Mouse (Mus musculus): ENCODE measurements at regions not wholly inside any gene's neighbourhood (a gene's known extent, or its start where the extent isn't known, plus 50 kb on each side); places are given as distances from the start of the nearest gene placed in this dataset.

- Histone ChIP-seq H3K4me1 (replicated peaks; ENCODE audit: control insufficient read depth, insufficient read depth) (no peaks in the 10 kb centered on the region), H3K4me2 (replicated peaks; ENCODE audit: low read depth) (no peak overlapping the region), H3K36me3 (ENCODE audit: control insufficient read depth, insufficient read depth, low read length) (no peaks in the 10 kb centered on the region), H3K9me3 (ENCODE audit: control insufficient read depth, low read length) (no peaks in the 10 kb centered on the region), H3K27ac (replicated peaks) (no peak overlapping the region), H3K9ac (ENCODE audit: low read length) (no peak overlapping the region), H3K4me3 (ENCODE audit: low read depth, low read length) (no peak overlapping the region), H3K27me3 (ENCODE audit: control insufficient read depth, insufficient read depth, low read length) (no peaks in the 10 kb centered on the region)
- ATAC-seq (ENCODE audit: low FRiP score, low TSS enrichment) (no peak), DNase-seq (ENCODE audit: low spot score) (no peak)
- WGBS, result 47% methylated on average over 7 of the region's 7 CpGs
- TF ChIP-seq EP300 (optimal IDR thresholded peaks at IDR 0.05) (no peak), CTCF (IDR thresholded peaks at IDR 0.05; ENCODE audit: low read depth) (no peak)
Observed at GRCm38 (mm10) chr3:144107664-144108063, 97.4 kb downstream of the Lmo4 start.

DNA sequence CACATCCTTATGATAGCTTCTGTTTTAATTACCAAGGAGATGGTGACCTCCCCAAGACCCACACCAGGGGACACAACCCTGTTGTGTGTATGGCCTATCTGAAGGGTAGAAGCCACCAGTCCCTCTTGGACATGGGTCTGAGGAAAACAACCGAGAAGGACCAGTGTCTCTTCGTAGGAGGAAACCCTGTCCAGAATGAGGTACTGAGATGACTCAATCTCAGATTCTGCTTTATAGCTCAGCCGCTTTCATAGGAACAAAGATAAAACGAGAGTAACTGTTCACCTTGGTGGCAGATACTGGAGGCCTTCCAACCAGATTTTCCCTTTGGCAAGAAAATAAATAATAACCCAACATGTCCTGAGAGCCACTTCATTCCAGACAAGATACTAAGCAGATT, 100.7 kb downstream of the Lmo4 start:
- Histone ChIP-seq H3K9me3 (ENCODE audit: control insufficient read depth, low read length) (no peaks in the 10 kb centered on the region), H3K4me2 (replicated peaks; ENCODE audit: low read depth) (no peak overlapping the region), H3K4me3 (ENCODE audit: low read depth, low read length) (no peak overlapping the region), H3K27ac (replicated peaks) (no peak overlapping the region), H3K9ac (ENCODE audit: low read length) (no peak overlapping the region), H3K36me3 (ENCODE audit: control insufficient read depth, insufficient read depth, low read length) (no peaks in the 10 kb centered on the region), H3K4me1 (replicated peaks; ENCODE audit: control insufficient read depth, insufficient read depth) (no peaks in the 10 kb centered on the region), H3K27me3 (ENCODE audit: control insufficient read depth, insufficient read depth, low read length) (no peaks in the 10 kb centered on the region)
- DNase-seq (ENCODE audit: low spot score) (no peak), ATAC-seq (ENCODE audit: low FRiP score, low TSS enrichment) (no peak)
- 70% methylated on average over 4 of the region's 4 CpGs for WGBS
- TF ChIP-seq EP300 (optimal IDR thresholded peaks at IDR 0.05), result no peak
- no peak for TF ChIP-seq CTCF (IDR thresholded peaks at IDR 0.05; ENCODE audit: low read depth)

DNA sequence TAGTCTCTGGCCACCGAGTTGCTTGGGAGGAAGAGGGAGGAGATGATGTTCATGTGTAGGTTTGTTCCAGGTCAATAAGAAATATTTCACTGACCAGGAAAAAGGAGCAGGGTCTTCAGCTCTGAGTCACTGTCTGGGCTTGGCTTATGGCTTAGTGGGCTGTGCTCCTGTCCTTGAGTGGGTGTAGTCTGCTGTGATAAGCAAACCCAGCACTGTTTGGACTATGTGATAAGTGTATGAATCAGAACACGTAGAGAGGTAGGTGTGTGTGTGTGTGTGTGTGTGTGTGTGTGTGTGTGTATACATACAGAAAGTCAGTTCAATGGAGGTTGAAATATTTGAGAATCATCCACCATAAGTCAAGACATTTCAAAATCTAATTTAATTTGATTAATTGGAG, 105.6 kb downstream of the Lmo4 start:
- Histone ChIP-seq H3K9me3 (ENCODE audit: control insufficient read depth, low read length) (no peaks in the 10 kb centered on the region), H3K36me3 (ENCODE audit: control insufficient read depth, insufficient read depth, low read length) (no peaks in the 10 kb centered on the region), H3K4me1 (replicated peaks; ENCODE audit: control insufficient read depth, insufficient read depth) (peaks cover 2% of the 10 kb centered on the region), H3K27me3 (ENCODE audit: control insufficient read depth, insufficient read depth, low read length) (no peaks in the 10 kb centered on the region), H3K27ac (replicated peaks) (no peak overlapping the region), H3K9ac (ENCODE audit: low read length) (no peak overlapping the region), H3K4me2 (replicated peaks; ENCODE audit: low read depth) (no peak overlapping the region), H3K4me3 (ENCODE audit: low read depth, low read length) (no peak overlapping the region)
- peak; percentile 97 for ATAC-seq (ENCODE audit: low FRiP score, low TSS enrichment)
- DNase-seq (ENCODE audit: low spot score), result peak; percentile 66
- 39% methylated on average over 2 of the region's 2 CpGs for WGBS
- TF ChIP-seq CTCF (IDR thresholded peaks at IDR 0.05; ENCODE audit: low read depth) (no peak), EP300 (optimal IDR thresholded peaks at IDR 0.05) (no peak)

DNA sequence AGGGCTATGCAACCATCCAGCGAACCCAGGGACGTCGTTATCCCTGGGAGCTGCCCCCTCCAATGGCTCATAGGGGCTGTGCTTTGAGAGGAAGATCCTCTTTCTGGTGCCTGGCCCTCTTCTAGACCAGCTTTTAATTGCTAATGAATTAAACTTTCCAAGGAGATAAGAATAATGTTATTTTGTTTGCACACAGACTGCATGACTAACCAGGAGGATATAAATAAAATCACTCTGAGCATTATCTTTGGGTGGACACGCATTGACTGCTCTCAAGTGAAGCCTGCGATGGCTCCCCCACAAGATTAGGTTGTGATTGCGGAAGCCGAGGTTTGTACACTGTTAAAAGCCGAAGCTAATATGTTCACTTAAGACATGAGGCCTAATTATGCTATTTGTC, 106.3 kb downstream of the Lmo4 start:
- H3K9ac ChIP-seq (ENCODE audit: low read length), result no peak overlapping the region
- ATAC-seq (ENCODE audit: low FRiP score, low TSS enrichment) (no peak), DNase-seq (ENCODE audit: low spot score) (no peak)
- no peaks in the 10 kb centered on the region for H3K9me3 ChIP-seq (ENCODE audit: control insufficient read depth, low read length)
- 50% methylated on average over 8 of the region's 8 CpGs for WGBS
- H3K27ac ChIP-seq (replicated peaks), result 0 out of 2 replicates have a peak overlapping the region, but pooled peaks have one; percentile 24
- no peaks in the 10 kb centered on the region for H3K27me3 ChIP-seq (ENCODE audit: control insufficient read depth, insufficient read depth, low read length)
- H3K4me3 ChIP-seq (ENCODE audit: low read depth, low read length), result no peak overlapping the region
- peaks cover 2% of the 10 kb centered on the region for H3K4me1 ChIP-seq (replicated peaks; ENCODE audit: control insufficient read depth, insufficient read depth)
- H3K36me3 ChIP-seq (ENCODE audit: control insufficient read depth, insufficient read depth, low read length), result no peaks in the 10 kb centered on the region
- H3K4me2 ChIP-seq (replicated peaks; ENCODE audit: low read depth), result no peak overlapping the region
- TF ChIP-seq EP300 (optimal IDR thresholded peaks at IDR 0.05), result no peak
- TF ChIP-seq CTCF (IDR thresholded peaks at IDR 0.05; ENCODE audit: low read depth), result no peak

GRCm38 (mm10) chr3:144091231-144091630, 113.8 kb downstream of the Lmo4 start:
- ATAC-seq (ENCODE audit: low FRiP score, low TSS enrichment) (no peak), DNase-seq (ENCODE audit: low spot score) (no peak)
- Histone ChIP-seq H3K4me2 (replicated peaks; ENCODE audit: low read depth) (no peak overlapping the region), H3K4me1 (replicated peaks; ENCODE audit: control insufficient read depth, insufficient read depth) (no peaks in the 10 kb centered on the region), H3K9me3 (ENCODE audit: control insufficient read depth, low read length) (no peaks in the 10 kb centered on the region), H3K36me3 (ENCODE audit: control insufficient read depth, insufficient read depth, low read length) (no peaks in the 10 kb centered on the region), H3K27me3 (ENCODE audit: control insufficient read depth, insufficient read depth, low read length) (no peaks in the 10 kb centered on the region), H3K4me3 (ENCODE audit: low read depth, low read length) (no peak overlapping the region), H3K27ac (replicated peaks) (no peak overlapping the region), H3K9ac (ENCODE audit: low read length) (no peak overlapping the region)
- 59% methylated on average over 1 of the region's 1 CpGs for WGBS
- TF ChIP-seq EP300 (optimal IDR thresholded peaks at IDR 0.05) (no peak), CTCF (IDR thresholded peaks at IDR 0.05; ENCODE audit: low read depth) (no peak)

DNA sequence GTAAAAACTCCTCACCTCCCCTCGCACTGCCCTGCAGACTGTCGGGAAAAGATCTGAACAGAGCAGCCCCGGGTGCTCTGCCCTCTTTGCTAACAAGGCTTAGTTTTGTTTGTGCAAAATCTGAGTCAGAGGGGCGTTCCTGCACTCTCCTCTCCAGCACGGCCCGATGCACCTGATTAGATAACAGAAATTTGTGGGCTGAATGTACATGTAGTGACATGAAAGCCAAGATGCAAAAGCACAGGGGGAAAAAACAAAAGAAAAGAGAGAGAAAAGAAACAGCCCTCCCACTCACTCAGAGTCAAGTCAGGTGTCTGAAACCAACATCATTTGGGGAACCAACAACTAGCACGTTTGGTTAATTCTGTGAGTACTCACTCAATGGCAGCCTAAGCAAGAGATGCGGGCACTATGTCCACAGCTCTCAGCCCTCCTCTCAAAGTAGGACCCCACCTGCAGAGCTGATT, 115.2 kb downstream of the Lmo4 start:
- Histone ChIP-seq H3K4me2 (replicated peaks; ENCODE audit: low read depth) (0 out of 2 replicates have a peak overlapping the region, but pooled peaks have one; percentile 15), H3K27me3 (ENCODE audit: control insufficient read depth, insufficient read depth, low read length) (no peaks in the 10 kb centered on the region), H3K9me3 (ENCODE audit: control insufficient read depth, low read length) (no peaks in the 10 kb centered on the region), H3K4me3 (ENCODE audit: low read depth, low read length) (no peak overlapping the region), H3K9ac (ENCODE audit: low read length) (no peak overlapping the region), H3K4me1 (replicated peaks; ENCODE audit: control insufficient read depth, insufficient read depth) (no peaks in the 10 kb centered on the region), H3K36me3 (ENCODE audit: control insufficient read depth, insufficient read depth, low read length) (no peaks in the 10 kb centered on the region), H3K27ac (replicated peaks) (peak overlapping the region; percentile 69)
- TF ChIP-seq CTCF (IDR thresholded peaks at IDR 0.05; ENCODE audit: low read depth) (no peak), EP300 (optimal IDR thresholded peaks at IDR 0.05) (no peak)
- DNase-seq (ENCODE audit: low spot score) (peak; percentile 75), ATAC-seq (ENCODE audit: low FRiP score, low TSS enrichment) (peak; percentile 92)
- WGBS, result 23% methylated on average over 8 of the region's 8 CpGs
